Mouse (Mus musculus) spleen, adult 2 months (tissue): ENCODE measurements around the gene Nalcn.

Source experiments
- CTCF ChIP-seq: fragments of 200-500 bp; IDR thresholded peaks from 2 replicates; pipeline ENCODE4 v1.5.1; 2011; ENCODE audit warnings: mild to moderate bottlenecking, inconsistent platforms; ENCODE audit not compliant: insufficient read depth, insufficient read length, insufficient replicate concordance; ENCODE audit errors: extremely low read depth
- POLR2A ChIP-seq: fragments of 200-500 bp; IDR thresholded peaks from 2 replicates; pipeline ENCODE4 v1.6.1; 2011; ENCODE audit warnings: low read depth, low read length, inconsistent platforms

GRCm38 (mm10) chr14:123554936-123555335 lies 72.0 kb downstream of the Nalcn start:
- TF ChIP-seq CTCF (no peak), POLR2A (no peak)
